In the genomic region with DNA sequence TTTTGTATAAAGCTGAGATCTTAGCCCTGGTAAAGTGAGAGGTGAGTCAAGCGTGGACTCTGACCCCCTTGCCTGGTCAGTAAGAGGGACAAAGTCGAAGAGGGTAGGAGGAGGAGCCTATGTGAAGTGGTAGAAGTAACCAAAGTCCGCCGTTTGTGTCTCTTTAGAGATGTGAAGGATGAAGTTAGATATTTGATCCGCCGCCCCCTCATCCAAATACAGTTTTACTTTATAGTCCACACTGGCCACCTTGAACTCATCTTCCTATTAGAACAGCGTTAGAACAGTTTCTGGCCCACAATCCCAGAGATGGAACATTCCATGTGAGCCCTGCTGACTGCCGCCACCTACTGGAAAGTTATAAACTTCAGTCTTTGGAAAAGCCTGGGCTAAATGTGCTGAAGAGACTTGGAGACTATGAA, we compare ENCODE assay signal across 8 mouse cellular contexts. TPM values are rescaled to one million over a fixed set of nuclear protein-coding genes. Genes with fewer than 3 reads are reported as not detected.
A peak's percentile ranks its signal among the peaks of the same experiment; 100 is the strongest.
DNase-seq lines count a peak whose midpoint lies in the region; ATAC-seq lines count a peak whose summit lies in the region.

Gene Cideb (minus strand): TSS at position 96 of the 422 bp plus-strand sequence.

- 16% methylated on average over 8 of the region's 8 CpGs for WGBS in heart, embryonic 15.5 days

- H3K27ac ChIP-seq in heart, embryonic 15.5 days, result no peak within 1 kb of the TSS

- H3K4me1 ChIP-seq in heart, embryonic 15.5 days (replicated peaks), result peaks cover 33% of the 10 kb centered on the region

- no peak for ATAC-seq in heart, embryonic 15.5 days (replicated peaks; ENCODE audit: insufficient number of reproducible peaks, insufficient read depth, low FRiP score, low read depth)
- ATAC-seq in megakaryocyte-erythroid progenitor cell, adult 5-6 weeks (replicated peaks; ENCODE audit: low FRiP score, low TSS enrichment, poor library complexity, severe bottlenecking), result peak; percentile 55

- H3K9ac ChIP-seq in heart, embryonic 15.5 days, result no peak within 1 kb of the TSS

- H3K27me3 ChIP-seq in heart, embryonic 15.5 days, result peaks cover 12% of the 10 kb centered on the region

- H3K9me3 ChIP-seq in heart, embryonic 15.5 days (replicated peaks), result no peaks in the 10 kb centered on the region

- peak; percentile 59 to 67 for DNase-seq in cerebellum, postnatal 14 days
- DNase-seq in cerebellum, adult 11 months, result no peak
- DNase-seq in 3T3-L1 (ENCODE audit: low read depth, low spot score), result peak; percentile 76
- peak; percentile 75 for DNase-seq in brain, adult 2 months (ENCODE audit: low read depth, low spot score)
- DNase-seq in kidney, postnatal 25 days, result peak; percentile 76 to 87
- no peak for DNase-seq in urinary bladder, postnatal 10 days (ENCODE audit: low spot score)

- peak within 1 kb of the TSS; percentile 14; the same call in 1 of the 2 replicates for H3K4me2 ChIP-seq in heart, embryonic 15.5 days

- peaks cover 23% of the 10 kb centered on the region for H3K36me3 ChIP-seq in heart, embryonic 15.5 days

- no peak within 1 kb of the TSS for H3K4me3 ChIP-seq in heart, embryonic 15.5 days

RNA-seq across cellular contexts. Expression of gene Cideb, which starts in this region (rescaled TPM):
- 1.2 and 1.6 TPM in 2 replicates for polyA plus RNA-seq in heart, embryonic 15.5 days (2015; fragmentation: Nextera tagmentation; extraction: Ambion mirVana)
- total RNA-seq in megakaryocyte-erythroid progenitor cell, adult 5-6 weeks (2014; fragmentation: Nextera tagmentation), result not detected in 2 replicates
- total RNA-seq in megakaryocyte-erythroid progenitor cell, adult 5-6 weeks (2017), result not detected in 2 replicates

Comparison
In these comparisons a context has a peak if more than half of its experiments do, and no peak if none do; other contexts are left out.
1. DNase-seq: peak in cerebellum, postnatal 14 days (2 of 2), 3T3-L1 (single experiment), brain, adult 2 months (single experiment) and kidney, postnatal 25 days (2 of 2); none in cerebellum, adult 11 months (single experiment) and urinary bladder, postnatal 10 days (single experiment).
2. Peak in ATAC-seq in megakaryocyte-erythroid progenitor cell, adult 5-6 weeks; RNA of the gene not detected or under 1 TPM.